Mouse (Mus musculus) Patski (cell line): ENCODE results near the gene Apip. TPM values are rescaled to one million over a fixed set of nuclear protein-coding genes. Genes with fewer than 3 reads are reported as not detected.

Experiments used
- ATAC-seq: fragments of 100-300 bp; one replicate; pipeline ENCODE4 v1.8.0; 2021
- CTCF ChIA-PET: fragments of 350-600 bp; sonication (Branson Sonifier 250); formaldehyde crosslinking; loops from one replicate; lab custom pipeline; 2022; ENCODE audit warnings: inconsistent platforms; lab: Charles Lee
- POLR2A ChIA-PET: fragments of 350-600 bp; sonication (Branson Sonifier 250); formaldehyde crosslinking; loops from one replicate; lab custom pipeline; 2022; ENCODE audit warnings: antibody characterized with exemption, inconsistent platforms; lab: Charles Lee
- DNase-seq: peaks from one replicate; pipeline ENCODE4 v3.0.0-alpha.2; 2011; ENCODE audit warnings: low read depth, low spot score
- H3K27me3 ChIP-seq: fragments of 371-371 bp; one replicate; pipeline ENCODE4 v1.5.1; 2021
- CTCF ChIP-seq: fragments of 100-300 bp; IDR thresholded peaks from one replicate; pipeline ENCODE4 v1.5.1; 2021
- in situ Hi-C: fragments of 300-500 bp; cut with MboI; formaldehyde crosslinking; loops from 3 replicates; pipeline ENCODE4 v1.11.1; 2018; ENCODE audit warnings: low pct_unique_long_range_greater_than_20kb, mixed read lengths
- polyA plus RNA-seq: library from polyadenylated mRNA; unstranded; gene quantifications from one replicate; pipeline ENCODE4 v1.2.3, GENCODE M21; 2021

Gene Apip
- polyA plus RNA-seq, 1 experiment from 2014 or later = 48.6 TPM

DNA sequence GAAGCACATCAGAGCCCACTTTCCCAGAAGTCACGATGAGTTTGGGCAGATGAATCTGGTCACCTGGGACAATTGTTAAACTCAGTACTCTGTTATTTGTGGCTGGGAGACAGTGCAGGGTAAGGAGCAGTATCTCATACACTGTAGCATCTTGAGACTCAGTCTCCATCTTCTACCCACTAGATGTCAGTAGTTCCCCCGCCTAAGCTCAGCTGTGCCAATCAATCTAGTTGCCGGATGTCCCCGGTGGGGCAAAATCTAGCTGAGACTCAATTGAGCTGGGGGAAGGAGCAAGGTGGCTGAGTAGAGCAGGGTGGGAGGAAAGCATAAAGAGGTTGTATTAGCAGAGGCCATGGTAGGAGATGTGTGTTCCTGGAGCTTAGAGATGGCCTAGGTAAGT is 57.7 kb downstream of the Apip start:
- TF ChIP-seq CTCF = peak; percentile 42
- ATAC-seq (no peak), DNase-seq (no peak)
- CTCF ChIA-PET = interaction anchor here (1.1 kb wide), 1 partner anchor 13 kb away, joined by 3 read pairs; no protein-coding TSS in a partner anchor
- in situ Hi-C loops = no loop called here
- H3K27me3 ChIP-seq = no peaks in the 10 kb centered on the region
- POLR2A ChIA-PET = interaction anchor here (0.7 kb wide), 1 partner anchor 636 kb away, joined by 3 read pairs; no protein-coding TSS in a partner anchor

DNA sequence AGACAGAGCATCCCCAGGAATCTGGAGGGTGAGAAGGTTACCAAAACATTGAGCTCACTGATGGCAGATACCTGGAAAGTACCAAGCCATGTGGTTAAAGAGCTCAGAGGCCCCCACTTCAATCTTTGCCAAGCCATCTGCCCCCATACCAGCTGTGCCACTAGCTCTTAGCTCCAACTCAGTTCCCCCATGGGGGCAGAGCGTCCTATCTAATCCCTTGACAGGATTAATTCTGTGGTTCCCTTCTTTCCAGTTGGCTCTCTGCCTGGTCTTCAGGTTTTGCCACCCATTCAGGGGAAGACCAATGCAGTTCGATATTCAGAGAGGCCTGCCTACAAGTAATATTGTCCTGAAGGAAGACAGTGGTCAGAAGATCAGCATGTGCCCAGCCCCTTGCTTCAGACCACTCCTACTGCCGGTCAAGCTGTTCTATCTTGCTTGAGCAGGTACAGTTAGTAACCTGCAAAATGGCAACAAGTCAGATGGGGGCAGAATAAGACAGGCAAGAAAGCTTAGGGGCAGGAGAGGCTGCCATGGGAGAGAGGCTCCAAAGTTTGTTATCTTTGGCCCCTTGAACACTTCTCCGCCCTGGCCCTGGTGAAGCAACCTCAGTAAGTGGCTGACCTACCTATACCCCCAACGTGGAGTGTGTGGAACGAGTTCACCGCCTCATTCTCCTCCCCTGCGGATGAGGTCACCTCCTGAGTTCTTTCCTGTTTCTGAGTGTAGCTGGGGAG is 65.2 kb downstream of the Apip start:
- in situ Hi-C loops = loop anchor here (5.0 kb wide), 1 partner anchor 209 kb away; no protein-coding TSS in a partner anchor
- CTCF ChIA-PET = interaction anchor here (0.9 to 2.9 kb wide), 14 partner anchors 10 to 310 kb away, joined by 3 to 21 read pairs (median 3); no protein-coding TSS in a partner anchor
- no peaks in the 10 kb centered on the region for H3K27me3 ChIP-seq
- TF ChIP-seq CTCF = peak; percentile 75
- POLR2A ChIA-PET = interaction anchor here (0.7 to 0.9 kb wide), 2 partner anchors 73 to 209 kb away, joined by 3 read pairs; no protein-coding TSS in a partner anchor
- ATAC-seq = peak; percentile 85
- DNase-seq = no peak

Other genes starting within 250 kb of the Apip start
- 145 TPM for gene Cd44, start 172.0 kb upstream of the Apip start, polyA plus RNA-seq
- gene Pdhx, start 162 bp upstream of the Apip start, polyA plus RNA-seq = 43.4 TPM
- 2.9 TPM for gene Ehf, start 229.6 kb downstream of the Apip start, polyA plus RNA-seq